13 mouse cellular contexts compared by ENCODE assay signal in genomic region chr17:71224521-71224920, GRCm38 (mm10). TPM values are rescaled to one million over a fixed set of nuclear protein-coding genes. Genes with fewer than 3 reads are reported as not detected.
DNase-seq lines count a peak whose midpoint lies in the region; ATAC-seq lines count a peak whose summit lies in the region.
"Had no signal": no experiment of that assay in that cellular context is flagged by ENCODE, and none has a peak within 500 bp of the region (broad histone marks: within the 10 kb centered on the region; RNA-seq: fewer than 3 reads in every experiment).

No protein-coding gene starts in this region.

- DNase-seq in spleen, postnatal 36 days (ENCODE audit: low spot score in 2 of 2) = peak; percentile 65 to 66
- no peak for DNase-seq in spleen, postnatal 10 days (ENCODE audit: low spot score in 2 of 2)
- peak; percentile 58 for DNase-seq in adrenal gland, adult 8-10 months
- DNase-seq in liver, embryonic 13.5 days = no peak
- no peak for DNase-seq in ovary, adult 18-20 months (ENCODE audit: low spot score)
- no peak for DNase-seq in gastrocnemius, postnatal 4 days (ENCODE audit: low spot score in 2 of 2)
- no peak for DNase-seq in c-Kit-positive CD71-positive TER-119-positive erythroid progenitor cells, embryonic 14.5 days (ENCODE audit: low spot score)
- DNase-seq: kidney, postnatal 14 days; thymus, adult 18-20 months had no signal

- WGBS in liver, embryonic 13.5 days (ENCODE audit: insufficient replicate concordance) = 75% methylated on average over 2 of the region's 2 CpGs

- H3K9ac ChIP-seq in liver, embryonic 13.5 days = no peak overlapping the region
- H3K9ac ChIP-seq: embryonic facial prominence, embryonic 15.5 days; heart, embryonic 15.5 days had no signal

- peaks cover 78% of the 10 kb centered on the region for H3K36me3 ChIP-seq in liver, embryonic 13.5 days
- H3K36me3 ChIP-seq: heart, embryonic 15.5 days had no signal

- no peak overlapping the region for H3K4me2 ChIP-seq in liver, embryonic 13.5 days
- H3K4me2 ChIP-seq: embryonic facial prominence, embryonic 15.5 days; heart, embryonic 15.5 days had no signal

- H3K27me3 ChIP-seq in liver, embryonic 13.5 days = no peaks in the 10 kb centered on the region
- H3K27me3 ChIP-seq: embryonic facial prominence, embryonic 15.5 days; heart, embryonic 15.5 days had no signal

- no peak for ATAC-seq in liver, embryonic 13.5 days (ENCODE audit: low read depth)
- ATAC-seq: forebrain, embryonic 16.5 days had no signal

- 0 out of 2 replicates have a peak overlapping the region, but pooled peaks have one; percentile 39 for H3K27ac ChIP-seq in liver, embryonic 13.5 days
- H3K27ac ChIP-seq: embryonic facial prominence, embryonic 15.5 days; heart, embryonic 15.5 days; hindbrain, postnatal 0 days had no signal

- no peaks in the 10 kb centered on the region for H3K9me3 ChIP-seq in liver, embryonic 13.5 days (replicated peaks)
- H3K9me3 ChIP-seq: embryonic facial prominence, embryonic 15.5 days; heart, embryonic 15.5 days had no signal

- peaks cover 47% of the 10 kb centered on the region for H3K4me1 ChIP-seq in liver, embryonic 13.5 days (replicated peaks)
- H3K4me1 ChIP-seq: embryonic facial prominence, embryonic 15.5 days had no signal

- no peak overlapping the region for H3K4me3 ChIP-seq in liver, embryonic 13.5 days (replicated peaks)
- H3K4me3 ChIP-seq: embryonic facial prominence, embryonic 15.5 days; heart, embryonic 15.5 days had no signal

RNA-seq across cellular contexts. Expression of gene Lpin2, which starts 42.2 kb away (rescaled TPM):
- 10 to 100 TPM; 43.3 to 68.5 (median 55.2) TPM for total RNA-seq in adrenal gland, adult 8-10 months (2022)
- 38.0 and 43.2 TPM in 2 replicates for polyA plus RNA-seq in liver, embryonic 13.5 days (2015; fragmentation: Nextera tagmentation; extraction: Ambion mirVana)
- total RNA-seq in gastrocnemius, postnatal 4 days (2021) = 10 to 100 TPM; 20.9 to 21.9 TPM

Comparison
In these comparisons a context has a peak if more than half of its experiments do, and no peak if none do; other contexts are left out.
1. DNase-seq: peak in spleen, postnatal 36 days (2 of 2) and adrenal gland, adult 8-10 months (single experiment); none in spleen, postnatal 10 days (0 of 2), liver, embryonic 13.5 days (single experiment), ovary, adult 18-20 months (single experiment), gastrocnemius, postnatal 4 days (0 of 2) and c-Kit-positive CD71-positive TER-119-positive erythroid progenitor cells, embryonic 14.5 days (single experiment).